Mouse (Mus musculus) right cerebral cortex, adult 2 months (tissue): Measurements from ENCODE around the gene Svep1.
A peak's percentile ranks its signal among the peaks of the same experiment; 100 is the strongest.

ENCODE experiments used
- DNase-seq, 2 experiments: peaks; one replicate each; pipeline ENCODE4 v3.0.0; 2021 to 2022; ENCODE audit warnings: low spot score in 2 of 2

Svep1 gene

GRCm38 (mm10) chr4:58082588-58082987 is 124.1 kb downstream of the Svep1 start:
- peak; percentile 72 to 78 for DNase-seq

- peak; percentile 53 to 63 for DNase-seq
These were observed 127.0 kb downstream of the Svep1 start for GRCm38 (mm10) chr4:58079631-58080030.

- DNase-seq, result peak in 1 of 2 experiments; percentile 16
These were observed 128.7 kb downstream of the Svep1 start for GRCm38 (mm10) chr4:58077950-58078349.

- DNase-seq, result no peak
These were observed 129.1 kb downstream of the Svep1 start for GRCm38 (mm10) chr4:58077536-58077935.

GRCm38 (mm10) chr4:58072888-58073287 is 133.8 kb downstream of the Svep1 start:
- DNase-seq, result no peak

- DNase-seq, result no peak
These were observed 137.8 kb downstream of the Svep1 start for GRCm38 (mm10) chr4:58068886-58069285.

- DNase-seq, result no peak
These were observed 141.9 kb downstream of the Svep1 start for GRCm38 (mm10) chr4:58064721-58065120.

GRCm38 (mm10) chr4:58062933-58063332 is 143.7 kb downstream of the Svep1 start:
- DNase-seq, result no peak

- DNase-seq, result no peak
These were observed 151.0 kb downstream of the Svep1 start for GRCm38 (mm10) chr4:58055653-58056052.

- no peak for DNase-seq
These were observed 152.2 kb downstream of the Svep1 start for GRCm38 (mm10) chr4:58054441-58054840.

GRCm38 (mm10) chr4:58050746-58051145 is 155.9 kb downstream of the Svep1 start:
- DNase-seq, result no peak

- DNase-seq, result no peak
These were observed 156.4 kb downstream of the Svep1 start for GRCm38 (mm10) chr4:58050276-58050675.

- no peak for DNase-seq
These were observed 161.8 kb downstream of the Svep1 start for GRCm38 (mm10) chr4:58044833-58045232.

- DNase-seq, result no peak
These were observed 162.3 kb downstream of the Svep1 start for GRCm38 (mm10) chr4:58044356-58044755.

- DNase-seq, result no peak
These were observed 166.6 kb downstream of the Svep1 start for GRCm38 (mm10) chr4:58040093-58040492.

- no peak for DNase-seq
These were observed 169.5 kb downstream of the Svep1 start for GRCm38 (mm10) chr4:58037096-58037705.

GRCm38 (mm10) chr4:58034663-58035062 is 172.0 kb downstream of the Svep1 start:
- no peak for DNase-seq

GRCm38 (mm10) chr4:58032714-58033113 is 173.9 kb downstream of the Svep1 start:
- peak; percentile 7 to 8 for DNase-seq

- DNase-seq, result no peak
These were observed 197.6 kb downstream of the Svep1 start, which contains the start of gene Txndc8 for GRCm38 (mm10) chr4:58009024-58009423. TSS of gene Txndc8 (minus strand) at chr4:58009124.

GRCm38 (mm10) chr4:58003501-58003900 is 203.2 kb downstream of the Svep1 start:
- DNase-seq, result no peak
